Mouse (Mus musculus) thymus, adult 2 months (tissue): ENCODE measurements around the gene Arl5a. TPM values are rescaled to one million over a fixed set of nuclear protein-coding genes. Genes with fewer than 3 reads are reported as not detected.

Experiments
- DNase-seq: peaks from one replicate; pipeline ENCODE4 v3.0.0; 2021
- H3K27ac ChIP-seq: fragments of 200-500 bp; 2 replicates; pipeline ENCODE4 v1.5.1; 2012; ENCODE audit warnings: low read length, control low read depth; ENCODE audit not compliant: control insufficient read depth, insufficient read depth
- H3K27me3 ChIP-seq: fragments of 200-500 bp; 2 replicates; pipeline ENCODE4 v1.6.1; 2012; ENCODE audit warnings: mild to moderate bottlenecking, low read length, moderate library complexity, mixed read lengths; ENCODE audit not compliant: control insufficient read depth, insufficient read depth
- H3K36me3 ChIP-seq: fragments of 200-500 bp; 2 replicates; pipeline ENCODE4 v1.6.1; 2012; ENCODE audit warnings: mild to moderate bottlenecking, low read length, moderate library complexity; ENCODE audit not compliant: control insufficient read depth, insufficient read depth
- H3K4me1 ChIP-seq: fragments of 200-500 bp; replicated peaks from 2 replicates; pipeline ENCODE4 v1.6.1; 2012; ENCODE audit warnings: low read length; ENCODE audit not compliant: control insufficient read depth, insufficient read depth
- H3K4me3 ChIP-seq: fragments of 200-500 bp; 2 replicates; pipeline ENCODE4 v1.5.1; 2012; ENCODE audit warnings: mild to moderate bottlenecking, low read length, control low read depth, moderate library complexity; ENCODE audit not compliant: control insufficient read depth, insufficient read depth
- CTCF ChIP-seq: fragments of 200-500 bp; IDR thresholded peaks from 2 replicates; pipeline ENCODE4 v1.5.1; 2012; ENCODE audit warnings: mild to moderate bottlenecking, control low read depth, low read length, moderate library complexity, borderline replicate concordance; ENCODE audit not compliant: control insufficient read depth, poor library complexity, insufficient read depth; ENCODE audit errors: extremely low read depth
- POLR2A ChIP-seq: fragments of 200-500 bp; IDR thresholded peaks from 2 replicates; pipeline ENCODE4 v1.6.1; 2012; ENCODE audit warnings: mild to moderate bottlenecking, low read length, control low read depth, moderate library complexity; ENCODE audit not compliant: control insufficient read depth, poor library complexity, insufficient read depth; ENCODE audit errors: extremely low read depth
- WGBS: fragments of 180-500 bp; shearing (Covaris S2); methylation state at CpG from one replicate; pipeline ENCODE4 v1.1.7; 2018; 5-methylcytosine and 5-hydroxymethylcytosine counted together
- polyA plus RNA-seq: library from polyadenylated mRNA; depleted of rRNA; stranded (reverse); fragments of >200 nt; gene quantifications from 2 replicates; pipeline ENCODE4 v1.2.3, GENCODE M21; 2012; rRNA removed

Arl5a gene
- polyA plus RNA-seq, 1 experiment: 8.2 TPM

DNA sequence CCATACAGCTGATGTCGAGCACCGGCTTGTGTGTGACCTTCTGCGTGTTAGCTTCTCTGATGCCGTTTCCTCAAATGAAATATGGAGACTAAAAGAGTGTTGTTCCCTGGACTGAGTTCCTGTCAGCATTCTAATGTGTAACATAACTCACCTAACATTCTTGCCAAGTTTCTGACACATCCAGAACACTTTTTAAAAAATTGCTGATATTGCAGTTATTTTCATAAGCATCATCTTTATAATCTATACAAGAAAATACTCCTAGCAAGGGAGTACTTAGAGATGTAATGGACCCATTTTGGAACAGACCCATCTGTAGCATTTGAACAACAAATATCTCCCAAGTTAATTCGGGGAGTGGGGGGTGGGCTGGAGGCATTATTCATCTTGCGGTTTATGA lies 55.1 kb downstream of the Arl5a start:
- 95% methylated on average over 6 of the region's 6 CpGs for WGBS
- Histone ChIP-seq H3K4me1 (no peaks in the 10 kb centered on the region), H3K4me3 (no peak overlapping the region), H3K36me3 (no peaks in the 10 kb centered on the region), H3K27me3 (no peaks in the 10 kb centered on the region), H3K27ac (no peak overlapping the region)
- no peak for TF ChIP-seq CTCF
- TF ChIP-seq POLR2A: no peak
- DNase-seq: no peak

DNA sequence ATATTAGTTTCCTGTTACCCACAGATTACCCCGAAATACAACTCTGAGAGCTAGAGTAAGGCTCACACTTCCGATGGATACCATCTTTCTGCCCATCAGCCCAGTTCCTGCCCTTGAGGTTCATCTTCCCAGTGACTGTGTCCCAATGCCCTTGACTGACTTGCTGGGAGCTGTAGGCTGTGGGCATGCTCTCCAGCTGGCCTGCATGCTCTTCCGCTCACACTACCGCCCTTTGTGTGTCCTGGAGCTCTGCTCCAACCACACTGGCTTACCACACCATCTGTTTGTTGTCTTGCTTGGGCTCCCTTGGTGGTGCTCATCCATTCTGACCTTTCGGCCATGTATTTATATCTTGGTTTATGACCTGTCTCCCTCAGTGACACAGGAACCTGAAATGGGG lies 57.0 kb downstream of the Arl5a start:
- Histone ChIP-seq H3K27ac (no peak overlapping the region), H3K4me1 (no peaks in the 10 kb centered on the region), H3K4me3 (no peak overlapping the region), H3K27me3 (no peaks in the 10 kb centered on the region), H3K36me3 (no peaks in the 10 kb centered on the region)
- 87% methylated on average over 5 of the region's 5 CpGs for WGBS
- no peak for TF ChIP-seq POLR2A
- TF ChIP-seq CTCF: no peak
- DNase-seq: no peak

DNA sequence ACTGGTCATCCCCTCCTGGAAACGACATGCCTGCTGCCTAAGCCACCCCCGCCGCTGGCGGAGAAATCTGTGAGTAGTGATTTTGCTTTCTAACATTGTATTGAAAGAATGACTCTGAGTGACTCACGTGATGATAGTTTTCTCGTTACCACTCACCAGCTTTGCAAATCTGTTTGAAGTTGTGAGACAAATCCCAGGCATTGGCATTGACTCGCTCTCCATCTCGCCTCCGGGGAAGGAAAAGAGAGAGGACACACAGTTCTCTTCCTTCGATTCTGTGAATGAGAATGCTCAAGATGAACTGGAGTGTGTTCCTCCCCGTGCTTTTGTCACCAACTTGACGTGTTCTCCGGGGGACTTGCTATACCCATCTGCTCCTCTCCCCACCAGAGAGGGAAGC lies 57.5 kb downstream of the Arl5a start:
- WGBS: 87% methylated on average over 13 of the region's 13 CpGs

DNA sequence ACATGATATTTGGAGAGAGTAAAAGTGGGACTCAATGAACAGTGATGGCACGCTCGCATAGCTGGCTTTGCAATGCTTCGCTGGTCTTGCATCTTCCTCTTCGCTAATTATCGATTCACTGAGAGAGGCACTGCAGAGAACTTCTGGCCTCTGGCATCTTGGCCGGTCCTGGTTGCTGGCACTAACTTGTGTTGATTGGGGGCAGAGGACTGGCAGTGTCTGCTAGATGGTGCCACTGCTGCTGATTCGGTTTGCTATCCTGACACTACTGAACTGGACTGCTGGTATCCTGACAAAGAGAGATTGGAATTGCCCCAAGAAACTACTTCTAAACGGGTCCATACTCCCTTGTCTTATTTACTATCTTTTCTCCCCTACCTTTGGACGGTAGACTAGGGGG lies 63.6 kb downstream of the Arl5a start:
- TF ChIP-seq CTCF: no peak
- no peak for TF ChIP-seq POLR2A
- 94% methylated on average over 9 of the region's 9 CpGs for WGBS
- H3K4me1 ChIP-seq: no peaks in the 10 kb centered on the region
- H3K36me3 ChIP-seq: no peaks in the 10 kb centered on the region
- no peak overlapping the region for H3K4me3 ChIP-seq
- H3K27ac ChIP-seq: no peak overlapping the region
- DNase-seq: no peak
- H3K27me3 ChIP-seq: no peaks in the 10 kb centered on the region

More for the DNA sequence above, 57.5 kb downstream of the Arl5a start:
- Histone ChIP-seq H3K27ac (no peak overlapping the region), H3K4me3 (no peak overlapping the region), H3K36me3 (no peaks in the 10 kb centered on the region), H3K4me1 (no peaks in the 10 kb centered on the region), H3K27me3 (no peaks in the 10 kb centered on the region)
- no peak for DNase-seq
- TF ChIP-seq CTCF (no peak), POLR2A (no peak)

DNA sequence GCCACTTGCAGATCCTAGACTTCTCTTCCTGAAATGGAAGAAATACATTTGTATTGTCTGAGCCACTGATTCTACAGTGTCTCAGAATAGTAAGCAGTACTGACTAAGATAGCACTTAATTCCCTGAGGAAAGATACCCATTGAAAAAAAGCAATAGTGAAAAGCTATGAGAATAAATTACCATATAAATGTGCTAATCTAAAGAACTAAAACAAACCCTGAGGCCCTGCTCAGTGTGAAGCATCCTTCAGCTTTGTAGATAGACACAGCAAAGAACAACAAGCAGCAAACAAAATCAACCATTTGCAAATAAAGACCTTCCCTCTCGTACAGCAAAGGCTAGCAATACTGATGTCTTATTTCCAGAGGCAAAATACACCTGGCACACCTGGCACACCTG lies 65.0 kb downstream of the Arl5a start:
- Histone ChIP-seq H3K27ac (no peak overlapping the region), H3K36me3 (no peaks in the 10 kb centered on the region), H3K4me1 (no peaks in the 10 kb centered on the region), H3K27me3 (no peaks in the 10 kb centered on the region), H3K4me3 (no peak overlapping the region)
- no peak for DNase-seq
- TF ChIP-seq CTCF: no peak
- no peak for TF ChIP-seq POLR2A
- WGBS: 97% methylated on average over 1 of the region's 1 CpGs

DNA sequence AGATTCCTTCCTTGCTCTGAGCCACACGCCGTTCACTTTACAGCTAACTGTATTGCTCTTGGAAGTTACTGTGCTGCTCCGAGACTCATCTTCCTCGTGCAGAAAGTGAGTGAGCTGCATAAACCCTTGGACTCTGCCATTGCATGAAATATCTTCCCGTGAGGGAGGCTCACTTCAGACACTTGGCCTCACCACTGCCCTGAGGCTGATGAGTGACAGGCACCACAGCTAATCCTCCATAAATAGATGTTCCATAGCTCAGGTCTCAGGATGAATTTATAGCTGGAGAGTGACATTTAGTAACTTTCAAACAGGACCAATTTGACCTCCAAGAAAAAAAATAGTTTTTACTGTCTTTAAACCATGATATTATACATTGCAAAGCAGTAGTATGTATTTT lies 66.5 kb downstream of the Arl5a start:
- no peak for TF ChIP-seq CTCF
- no peak for TF ChIP-seq POLR2A
- no peaks in the 10 kb centered on the region for H3K4me1 ChIP-seq
- H3K27ac ChIP-seq: no peak overlapping the region
- no peaks in the 10 kb centered on the region for H3K27me3 ChIP-seq
- DNase-seq: no peak
- WGBS: 92% methylated on average over 5 of the region's 5 CpGs
- H3K36me3 ChIP-seq: no peaks in the 10 kb centered on the region
- no peak overlapping the region for H3K4me3 ChIP-seq

DNA sequence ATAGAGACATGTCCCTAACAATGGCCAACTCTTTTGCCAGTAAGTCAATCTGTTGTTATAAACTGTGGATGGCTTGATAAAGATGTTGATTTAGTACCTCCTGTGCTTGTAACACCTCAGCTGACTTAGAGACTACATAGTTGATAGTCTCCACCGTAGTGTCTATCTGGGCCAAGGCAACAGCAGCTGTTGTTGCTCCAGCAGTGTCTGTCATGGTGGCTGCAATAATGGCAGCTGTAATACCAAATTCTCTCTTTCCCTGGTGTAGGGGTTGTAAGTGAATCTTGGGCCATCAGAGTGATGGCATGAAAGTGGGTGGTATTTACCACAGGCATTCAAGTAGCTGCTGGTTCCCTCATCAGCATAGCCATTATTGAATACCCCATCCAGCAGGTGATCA lies 73.7 kb downstream of the Arl5a start:
- Histone ChIP-seq H3K27ac (no peak overlapping the region), H3K36me3 (no peaks in the 10 kb centered on the region), H3K4me1 (no peaks in the 10 kb centered on the region), H3K4me3 (no peak overlapping the region), H3K27me3 (no peaks in the 10 kb centered on the region)
- WGBS: 97% methylated on average over 1 of the region's 1 CpGs
- no peak for DNase-seq
- TF ChIP-seq CTCF: no peak
- no peak for TF ChIP-seq POLR2A

Other genes starting within 250 kb of the Arl5a start
- 0.65 and 0.85 TPM in 2 replicates for gene Neb, start 46.4 kb downstream of the Arl5a start, polyA plus RNA-seq